Mouse (Mus musculus): ENCODE results near the gene Mdm4. TPM values are rescaled to one million over a fixed set of nuclear protein-coding genes. Genes with fewer than 3 reads are reported as not detected.
"Not testable (repeated sequence)": the region's sequence is repeated elsewhere in the genome, so short reads cannot be mapped to it uniquely, and the experiment has no call there.

Mdm4 gene
- polyA plus RNA-seq, 1 experiment = 490 TPM

DNA sequence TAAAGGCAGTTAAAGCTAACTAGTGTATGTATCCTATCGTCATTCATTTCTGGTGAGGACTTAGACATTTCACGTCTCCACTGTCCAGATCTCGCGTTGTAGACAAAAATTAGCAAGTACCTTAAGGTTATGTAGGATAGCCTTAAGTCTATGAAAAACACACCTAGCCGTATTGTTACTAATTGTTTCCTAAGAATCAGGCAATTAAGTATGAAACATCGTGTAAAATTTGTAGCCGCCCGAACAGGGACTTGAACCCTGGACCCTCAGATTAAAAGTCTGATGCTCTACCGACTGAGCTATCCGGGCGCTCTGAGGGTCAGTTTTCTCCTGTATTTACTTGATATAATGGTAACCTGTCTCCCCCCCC, 3.7 kb upstream of the Mdm4 start:
- no peaks in the 10 kb centered on the region for H3K27me3 ChIP-seq (ENCODE audit: control insufficient read depth, insufficient read depth, low read length, poor library complexity, severe bottlenecking)
- no peaks in the 10 kb centered on the region for H3K4me1 ChIP-seq (ENCODE audit: control insufficient read depth, insufficient read depth, low read length)
- peak overlapping the region; percentile 21; the same call in 1 of the 2 replicates for H3K4me3 ChIP-seq (ENCODE audit: low read depth, low read length)
- TF ChIP-seq EP300 (IDR thresholded peaks at IDR 0.05; ENCODE audit: insufficient read depth, low read depth, low read length) = no peak
- H3K9ac ChIP-seq (ENCODE audit: low read depth, poor library complexity, severe bottlenecking) = peak overlapping the region; percentile 64
- no peaks in the 10 kb centered on the region for H3K9me3 ChIP-seq (replicated peaks; ENCODE audit: control insufficient read depth, insufficient read depth, low read length, poor library complexity, severe bottlenecking)
- no peaks in the 10 kb centered on the region for H3K36me3 ChIP-seq (ENCODE audit: control insufficient read depth, insufficient read depth, low read length, poor library complexity, severe bottlenecking)
- H3K27ac ChIP-seq (ENCODE audit: insufficient read depth, low read length) = 0 out of 2 replicates have a peak overlapping the region, but pooled peaks have one; percentile 17

DNA sequence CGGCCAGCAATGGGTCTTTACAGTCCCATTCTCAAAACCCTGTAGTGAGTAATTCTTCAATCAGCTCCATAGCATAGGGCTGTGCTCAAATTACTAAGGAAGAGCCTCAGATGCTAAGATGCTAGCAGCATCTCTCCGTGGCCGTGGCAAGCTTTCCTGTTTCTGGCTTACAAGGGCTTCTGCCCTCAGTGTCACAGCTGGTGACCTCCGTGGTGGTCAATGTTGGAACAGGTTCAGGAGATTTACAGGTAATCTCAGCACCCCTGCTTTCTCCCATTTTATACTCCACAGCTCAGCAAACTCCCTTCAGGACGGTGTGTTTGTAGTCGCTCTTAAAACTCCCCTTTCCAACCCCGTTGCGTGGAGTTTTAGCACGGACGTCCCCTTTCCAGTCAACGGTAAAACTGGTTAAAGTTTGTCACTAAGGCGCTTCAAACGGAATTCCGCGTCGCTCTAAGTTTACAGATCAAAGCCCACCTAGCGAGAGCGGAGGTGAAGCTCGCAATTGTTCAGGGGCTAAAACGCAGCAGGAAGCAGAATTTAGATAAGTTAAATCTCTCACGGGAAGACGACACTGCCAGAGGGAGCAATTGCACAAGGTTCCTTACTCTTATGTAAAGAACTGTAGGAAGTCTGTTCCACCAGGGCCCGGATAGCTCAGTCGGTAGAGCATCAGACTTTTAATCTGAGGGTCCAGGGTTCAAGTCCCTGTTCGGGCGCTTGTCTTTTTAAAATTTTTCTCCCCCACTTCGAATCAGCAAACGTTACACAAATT, 3.1 kb upstream of the Mdm4 start:
- H3K4me3 ChIP-seq (ENCODE audit: low read depth, low read length) = peak overlapping the region; percentile 84
- H3K9me3 ChIP-seq (replicated peaks; ENCODE audit: control insufficient read depth, insufficient read depth, low read length, poor library complexity, severe bottlenecking) = no peaks in the 10 kb centered on the region
- peak overlapping the region; percentile 64 for H3K9ac ChIP-seq (ENCODE audit: low read depth, poor library complexity, severe bottlenecking)
- H3K27ac ChIP-seq (ENCODE audit: insufficient read depth, low read length) = 0 out of 2 replicates have a peak overlapping the region, but pooled peaks have one; percentile 17
- H3K27me3 ChIP-seq (ENCODE audit: control insufficient read depth, insufficient read depth, low read length, poor library complexity, severe bottlenecking) = no peaks in the 10 kb centered on the region
- no peaks in the 10 kb centered on the region for H3K36me3 ChIP-seq (ENCODE audit: control insufficient read depth, insufficient read depth, low read length, poor library complexity, severe bottlenecking)
- H3K4me1 ChIP-seq (ENCODE audit: control insufficient read depth, insufficient read depth, low read length) = no peaks in the 10 kb centered on the region
- TF ChIP-seq POLR2A (IDR thresholded peaks at IDR 0.05; ENCODE audit: insufficient read depth, low read length) (no peak), EP300 (IDR thresholded peaks at IDR 0.05; ENCODE audit: insufficient read depth, low read depth, low read length) (no peak), CTCF (IDR thresholded peaks at IDR 0.05; ENCODE audit: low read depth, low read length) (no peak)

DNA sequence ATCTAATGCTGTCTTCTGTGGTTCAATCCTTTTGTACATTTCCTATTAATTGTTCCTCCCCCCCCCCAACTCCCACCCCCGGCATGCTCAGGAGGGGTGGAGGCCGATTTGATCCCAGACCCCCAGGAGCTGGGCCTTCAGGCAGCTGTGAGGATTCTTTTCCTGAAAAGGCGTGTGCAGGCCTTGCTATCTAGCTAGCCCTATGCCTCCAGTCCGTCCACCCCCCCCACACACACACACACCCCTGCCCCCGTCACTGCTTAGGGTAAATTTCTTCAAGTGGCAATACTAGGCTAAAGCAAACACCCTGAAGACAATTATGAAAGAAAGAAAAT, 2.6 kb upstream of the Mdm4 start:
- TF ChIP-seq POLR2A (IDR thresholded peaks at IDR 0.05; ENCODE audit: insufficient read depth, low read length) (no peak), EP300 (IDR thresholded peaks at IDR 0.05; ENCODE audit: insufficient read depth, low read depth, low read length) (no peak), CTCF (IDR thresholded peaks at IDR 0.05; ENCODE audit: low read depth, low read length) (no peak)
- H3K27ac ChIP-seq (ENCODE audit: insufficient read depth, low read length) = no peak overlapping the region
- no peaks in the 10 kb centered on the region for H3K36me3 ChIP-seq (ENCODE audit: control insufficient read depth, insufficient read depth, low read length, poor library complexity, severe bottlenecking)

DNA sequence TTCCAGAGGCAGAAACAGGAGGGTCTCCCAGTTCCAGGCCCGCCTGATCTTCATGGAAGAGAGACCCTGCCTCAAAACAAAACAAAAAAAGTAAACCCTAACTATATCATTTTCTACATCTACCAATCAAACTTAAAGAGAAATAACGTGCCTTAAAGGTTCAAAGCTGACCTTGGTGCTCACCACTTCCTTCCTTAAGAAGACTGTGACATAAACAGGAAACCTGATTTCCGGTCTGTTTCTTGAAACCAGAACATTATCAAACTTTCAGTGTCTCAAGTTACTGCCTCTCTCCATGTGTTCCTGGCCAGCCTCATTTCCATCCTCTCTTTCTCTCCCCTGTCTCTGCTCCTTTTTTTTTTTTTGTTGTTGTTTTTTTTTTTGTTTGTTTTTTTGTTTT, 617 bp downstream of the Mdm4 start:
- H3K4me3 ChIP-seq (ENCODE audit: low read depth, low read length) = no peak overlapping the region
- H3K27ac ChIP-seq (ENCODE audit: insufficient read depth, low read length) = no peak overlapping the region
- no peaks in the 10 kb centered on the region for H3K4me1 ChIP-seq (ENCODE audit: control insufficient read depth, insufficient read depth, low read length)
- H3K9ac ChIP-seq (ENCODE audit: low read depth, poor library complexity, severe bottlenecking) = no peak overlapping the region
- TF ChIP-seq EP300 (IDR thresholded peaks at IDR 0.05; ENCODE audit: insufficient read depth, low read depth, low read length) (no peak), POLR2A (IDR thresholded peaks at IDR 0.05; ENCODE audit: insufficient read depth, low read length) (no peak), CTCF (IDR thresholded peaks at IDR 0.05; ENCODE audit: low read depth, low read length) (no peak)
- no peaks in the 10 kb centered on the region for H3K9me3 ChIP-seq (replicated peaks; ENCODE audit: control insufficient read depth, insufficient read depth, low read length, poor library complexity, severe bottlenecking)
- no peaks in the 10 kb centered on the region for H3K27me3 ChIP-seq (ENCODE audit: control insufficient read depth, insufficient read depth, low read length, poor library complexity, severe bottlenecking)
- H3K36me3 ChIP-seq (ENCODE audit: control insufficient read depth, insufficient read depth, low read length, poor library complexity, severe bottlenecking) = no peaks in the 10 kb centered on the region

More for the DNA sequence above, 2.6 kb upstream of the Mdm4 start:
- Histone ChIP-seq H3K4me1 (ENCODE audit: control insufficient read depth, insufficient read depth, low read length) (no peaks in the 10 kb centered on the region), H3K4me3 (ENCODE audit: low read depth, low read length) (peak overlapping the region; percentile 84; the same call in 1 of the 2 replicates), H3K9me3 (replicated peaks; ENCODE audit: control insufficient read depth, insufficient read depth, low read length, poor library complexity, severe bottlenecking) (no peaks in the 10 kb centered on the region), H3K27me3 (ENCODE audit: control insufficient read depth, insufficient read depth, low read length, poor library complexity, severe bottlenecking) (no peaks in the 10 kb centered on the region), H3K9ac (ENCODE audit: low read depth, poor library complexity, severe bottlenecking) (peak overlapping the region; percentile 64)

DNA sequence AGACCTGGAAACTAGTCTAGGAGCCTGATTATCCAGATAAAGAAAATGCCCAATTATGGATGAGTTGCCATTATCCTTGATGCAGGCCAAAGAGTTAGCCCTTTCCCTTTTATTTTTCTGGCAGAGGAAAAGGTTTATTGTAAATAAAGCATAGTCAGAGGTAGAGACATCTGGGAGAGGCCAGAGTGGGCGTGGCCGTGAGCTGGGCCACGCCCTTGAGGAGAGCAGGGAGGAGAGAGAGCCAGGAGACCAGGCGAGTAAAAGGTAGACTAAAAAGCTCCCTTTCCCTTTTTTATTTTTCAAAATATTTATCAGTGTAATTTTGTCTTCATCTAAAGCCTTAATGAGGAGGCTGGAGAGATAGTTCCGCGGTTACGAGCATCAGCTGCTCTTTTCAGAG, 2.4 kb downstream of the Mdm4 start:
- Histone ChIP-seq H3K27me3 (ENCODE audit: control insufficient read depth, insufficient read depth, low read length, poor library complexity, severe bottlenecking) (no peaks in the 10 kb centered on the region), H3K27ac (ENCODE audit: insufficient read depth, low read length) (no peak overlapping the region), H3K9ac (ENCODE audit: low read depth, poor library complexity, severe bottlenecking) (no peak overlapping the region; the same call in 1 of the 2 replicates), H3K9me3 (replicated peaks; ENCODE audit: control insufficient read depth, insufficient read depth, low read length, poor library complexity, severe bottlenecking) (no peaks in the 10 kb centered on the region), H3K36me3 (ENCODE audit: control insufficient read depth, insufficient read depth, low read length, poor library complexity, severe bottlenecking) (no peaks in the 10 kb centered on the region), H3K4me1 (ENCODE audit: control insufficient read depth, insufficient read depth, low read length) (no peaks in the 10 kb centered on the region), H3K4me3 (ENCODE audit: low read depth, low read length) (0 out of 2 replicates have a peak overlapping the region, but pooled peaks have one; percentile 21)
- TF ChIP-seq EP300 (IDR thresholded peaks at IDR 0.05; ENCODE audit: insufficient read depth, low read depth, low read length) (no peak), CTCF (IDR thresholded peaks at IDR 0.05; ENCODE audit: low read depth, low read length) (no peak), POLR2A (IDR thresholded peaks at IDR 0.05; ENCODE audit: insufficient read depth, low read length) (no peak)

DNA sequence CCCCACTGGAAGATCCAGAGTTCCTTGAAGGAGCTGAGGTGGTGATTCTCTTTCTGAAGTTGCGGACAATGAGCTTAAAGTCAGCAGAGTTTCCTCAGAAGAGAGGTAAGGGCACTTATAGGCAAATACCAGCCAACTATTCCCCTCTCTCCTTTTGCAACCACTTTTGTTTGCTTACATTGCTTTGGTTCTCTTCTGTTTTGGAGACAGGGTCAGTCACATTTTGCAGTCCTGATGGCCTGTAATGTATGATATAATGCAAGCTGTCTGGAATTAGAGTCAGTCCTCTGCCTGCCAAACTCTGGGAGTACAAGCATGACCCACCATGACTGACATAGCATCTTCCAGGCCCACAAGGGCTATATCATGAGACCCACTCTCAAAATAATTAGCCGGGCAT, 3.2 kb downstream of the Mdm4 start:
- H3K27me3 ChIP-seq (ENCODE audit: control insufficient read depth, insufficient read depth, low read length, poor library complexity, severe bottlenecking) = no peaks in the 10 kb centered on the region
- H3K9ac ChIP-seq (ENCODE audit: low read depth, poor library complexity, severe bottlenecking) = 0 out of 2 replicates have a peak overlapping the region, but pooled peaks have one; percentile 36
- H3K4me1 ChIP-seq (ENCODE audit: control insufficient read depth, insufficient read depth, low read length) = no peaks in the 10 kb centered on the region
- H3K9me3 ChIP-seq (replicated peaks; ENCODE audit: control insufficient read depth, insufficient read depth, low read length, poor library complexity, severe bottlenecking) = no peaks in the 10 kb centered on the region
- TF ChIP-seq POLR2A (IDR thresholded peaks at IDR 0.05; ENCODE audit: insufficient read depth, low read length) (no peak), CTCF (IDR thresholded peaks at IDR 0.05; ENCODE audit: low read depth, low read length) (no peak), EP300 (IDR thresholded peaks at IDR 0.05; ENCODE audit: insufficient read depth, low read depth, low read length) (no peak)
- no peak overlapping the region for H3K4me3 ChIP-seq (ENCODE audit: low read depth, low read length)
- H3K27ac ChIP-seq (ENCODE audit: insufficient read depth, low read length) = peak overlapping the region; percentile 26; the same call in 1 of the 2 replicates
- H3K36me3 ChIP-seq (ENCODE audit: control insufficient read depth, insufficient read depth, low read length, poor library complexity, severe bottlenecking) = peaks cover under 1% of the 10 kb centered on the region; the same call in 1 of the 2 replicates

DNA sequence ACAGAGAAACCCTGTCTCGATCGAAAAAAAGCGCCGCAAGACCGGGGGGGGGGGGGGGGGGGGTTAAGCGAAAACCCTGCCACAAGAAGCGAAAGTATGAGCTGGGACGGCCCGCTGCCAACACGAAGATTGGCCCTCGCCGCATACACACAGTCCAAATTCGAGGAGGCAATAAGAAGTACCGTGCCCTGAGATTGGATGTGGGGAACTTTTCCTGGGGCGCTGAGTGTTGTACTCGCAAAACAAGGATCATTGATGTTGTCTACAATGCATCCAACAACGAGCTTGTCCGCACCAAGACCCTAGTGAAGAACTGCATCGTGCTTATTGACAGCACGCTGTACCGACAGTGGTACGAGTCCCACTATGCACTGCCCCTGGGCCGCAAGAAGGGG, 4.6 kb downstream of the Mdm4 start:
- H3K36me3 ChIP-seq (ENCODE audit: control insufficient read depth, insufficient read depth, low read length, poor library complexity, severe bottlenecking) = not testable (repeated sequence)

More for the DNA sequence above, 4.6 kb downstream of the Mdm4 start:
- H3K27me3 ChIP-seq (ENCODE audit: control insufficient read depth, insufficient read depth, low read length, poor library complexity, severe bottlenecking); H3K4me1 ChIP-seq (ENCODE audit: control insufficient read depth, insufficient read depth, low read length); H3K9me3 ChIP-seq (replicated peaks; ENCODE audit: control insufficient read depth, insufficient read depth, low read length, poor library complexity, severe bottlenecking): not testable (repeated sequence)
- Histone ChIP-seq H3K9ac (ENCODE audit: low read depth, poor library complexity, severe bottlenecking) (peak overlapping the region; percentile 96), H3K4me3 (ENCODE audit: low read depth, low read length) (peak overlapping the region; percentile 74), H3K27ac (ENCODE audit: insufficient read depth, low read length) (0 out of 2 replicates have a peak overlapping the region, but pooled peaks have one; percentile 55)
